Mouse (Mus musculus) testis, adult 2 months (tissue): ENCODE data around the gene Kcnk15.

Experiments
- CTCF ChIP-seq: fragments of 200-500 bp; IDR thresholded peaks from 2 replicates; pipeline ENCODE4 v1.5.1; 2012; ENCODE audit warnings: low read depth, mild to moderate bottlenecking, inconsistent platforms, low read length, moderate library complexity; ENCODE audit not compliant: control insufficient read depth, insufficient read depth, insufficient replicate concordance
- POLR2A ChIP-seq: fragments of 200-500 bp; IDR thresholded peaks from 2 replicates; pipeline ENCODE4 v1.6.1; 2012; ENCODE audit warnings: low read depth, mild to moderate bottlenecking, inconsistent platforms, low read length, moderate library complexity; ENCODE audit not compliant: control insufficient read depth

DNA sequence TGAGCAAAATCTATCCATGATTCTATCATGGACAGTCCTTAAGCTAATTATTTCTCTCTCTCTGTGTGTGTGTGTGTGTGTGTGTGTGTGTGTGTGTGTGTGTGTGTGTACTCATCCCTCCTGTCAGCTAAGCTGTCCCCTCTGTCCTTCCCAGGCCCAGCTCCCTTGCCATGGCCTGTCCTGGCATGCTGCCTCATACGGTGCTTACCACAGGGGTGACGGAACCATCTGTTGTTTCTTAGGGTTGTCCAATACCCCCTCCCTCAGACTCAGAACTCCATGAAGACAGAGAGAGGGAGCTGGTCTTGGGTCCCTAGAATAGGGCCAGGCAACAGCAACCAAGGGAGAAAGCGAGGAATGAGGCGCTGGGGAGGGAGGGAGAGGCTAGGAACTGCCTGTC, 50.9 kb downstream of the Kcnk15 start:
- TF ChIP-seq CTCF = no peak
- TF ChIP-seq POLR2A = no peak
